Mouse (Mus musculus): ENCODE data around the gene Trhde.

The Trhde gene

GRCm38 (mm10) chr10:114802161-114802651, at the start of gene Trhde:
Trhde (minus strand) TSS chr10:114802307.
- under 1% methylated on average over 30 of the region's 30 CpGs for WGBS

GRCm38 (mm10) chr10:114841966-114842365, 39.9 kb upstream of the Trhde start:
- 79% methylated on average over 12 of the region's 12 CpGs for WGBS

- WGBS = 37% methylated on average over 5 of the region's 5 CpGs
Measured at GRCm38 (mm10) chr10:114841440-114841839, 39.3 kb upstream of the Trhde start.

DNA sequence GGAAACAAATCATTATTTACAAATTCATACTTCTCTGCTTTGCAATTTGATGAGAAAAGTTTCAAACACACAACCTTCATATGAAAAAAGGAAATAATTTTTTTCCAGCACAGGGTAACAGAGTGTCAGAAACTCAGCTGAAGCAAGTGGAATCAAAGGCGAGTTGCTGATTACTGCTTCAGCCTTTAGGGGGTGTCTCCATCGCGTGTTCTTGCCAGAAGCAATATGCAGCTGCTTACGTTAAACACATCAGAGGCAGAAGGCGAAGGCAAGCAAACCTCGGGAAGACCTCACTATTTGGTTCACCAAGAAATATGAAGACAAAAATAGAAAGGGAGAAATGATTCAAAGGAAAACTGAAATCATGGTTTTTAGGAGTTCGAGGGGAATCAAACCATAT, 29.2 kb upstream of the Trhde start:
- 45% methylated on average over 7 of the region's 7 CpGs for WGBS

DNA sequence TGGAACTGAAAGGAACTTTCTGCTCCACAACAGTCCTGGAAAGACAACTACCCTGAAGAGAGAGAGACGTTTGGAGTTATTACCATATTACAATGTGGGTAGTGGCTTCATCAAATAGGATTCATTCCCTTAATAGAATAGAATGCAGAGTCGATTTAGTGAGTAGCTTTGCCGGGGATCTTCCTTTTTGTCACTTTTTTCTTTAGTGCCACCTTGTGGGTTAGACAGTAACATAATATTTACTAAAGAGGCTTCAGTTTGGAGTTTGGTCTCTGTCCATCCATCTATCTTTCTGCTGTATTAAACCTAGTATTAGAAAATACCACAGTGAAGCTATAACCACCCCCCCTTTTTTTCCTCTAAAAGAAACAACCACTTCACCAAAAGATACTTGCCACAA, 6.7 kb upstream of the Trhde start:
- WGBS = 24% methylated on average over 3 of the region's 3 CpGs

DNA sequence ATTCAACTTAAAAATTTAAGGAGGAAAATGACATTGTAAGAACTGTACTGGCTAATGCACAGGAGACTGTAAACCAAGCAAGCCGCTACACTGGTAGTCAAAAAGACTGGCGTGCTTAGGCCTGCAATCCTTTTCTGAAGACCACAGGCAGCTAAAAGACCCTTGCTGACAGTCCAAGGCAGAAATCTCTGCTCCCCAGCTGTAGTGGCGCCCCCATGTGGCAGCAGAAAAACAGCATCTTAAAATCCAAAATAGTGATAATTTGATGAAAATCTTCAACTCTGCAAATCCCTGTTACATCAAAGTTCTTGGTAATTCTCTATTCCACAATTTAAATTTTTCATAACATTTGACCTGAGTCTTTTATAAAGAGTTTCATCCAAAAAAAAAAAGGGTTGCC, 3.8 kb upstream of the Trhde start:
- 48% methylated on average over 3 of the region's 3 CpGs for WGBS

- WGBS = under 1% methylated on average over 66 of the region's 66 CpGs
Measured at GRCm38 (mm10) chr10:114801457-114802160, 498 bp downstream of the Trhde start.

DNA sequence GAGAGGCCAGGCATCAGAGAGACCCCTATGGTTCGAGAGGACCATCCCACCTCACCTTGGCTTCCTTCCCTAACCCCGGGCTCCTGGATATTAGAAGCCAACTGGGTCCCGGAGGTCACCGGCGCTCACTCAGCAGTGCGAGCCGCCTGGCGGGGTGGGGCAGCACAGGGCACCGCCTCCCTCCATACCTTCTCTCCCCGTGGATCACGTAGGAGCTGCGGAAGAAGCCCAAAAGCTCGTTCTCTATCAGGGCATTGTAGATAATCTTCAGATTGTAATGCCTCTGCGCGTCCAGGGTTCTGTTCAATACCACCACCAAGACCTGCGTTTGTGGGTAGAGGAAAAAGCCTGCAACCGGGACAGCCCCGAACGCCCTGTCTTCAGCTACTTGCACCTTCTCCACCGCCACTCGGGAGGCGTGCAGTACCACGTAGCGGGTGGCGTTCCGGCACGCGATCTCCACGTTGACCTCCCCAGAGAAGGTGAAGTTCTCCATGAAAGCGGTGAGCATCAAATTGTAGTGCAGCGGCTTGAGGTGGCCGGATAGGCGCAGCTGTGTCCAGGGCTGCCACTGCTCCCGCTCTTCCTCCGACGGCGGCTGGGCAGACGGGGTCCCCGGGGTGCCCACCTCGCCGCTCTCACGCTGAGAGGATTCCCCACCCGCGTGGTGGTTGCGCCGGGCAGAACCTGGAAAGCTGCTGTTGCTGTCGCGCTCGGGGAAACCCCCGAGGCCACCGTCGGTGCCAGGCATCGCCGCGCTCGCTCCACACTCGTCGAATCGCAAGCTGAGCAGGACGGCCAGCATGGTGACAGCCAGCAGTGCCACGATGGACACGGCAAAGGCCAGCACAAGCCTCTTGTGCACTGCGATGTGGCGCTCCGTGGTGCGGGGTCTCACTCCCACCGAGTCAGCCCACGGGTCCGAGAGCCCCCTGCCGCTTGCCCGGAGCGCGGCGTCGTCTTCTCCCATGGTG, 1.5 kb downstream of the Trhde start:
- WGBS = 4% methylated on average over 71 of the region's 75 CpGs

DNA sequence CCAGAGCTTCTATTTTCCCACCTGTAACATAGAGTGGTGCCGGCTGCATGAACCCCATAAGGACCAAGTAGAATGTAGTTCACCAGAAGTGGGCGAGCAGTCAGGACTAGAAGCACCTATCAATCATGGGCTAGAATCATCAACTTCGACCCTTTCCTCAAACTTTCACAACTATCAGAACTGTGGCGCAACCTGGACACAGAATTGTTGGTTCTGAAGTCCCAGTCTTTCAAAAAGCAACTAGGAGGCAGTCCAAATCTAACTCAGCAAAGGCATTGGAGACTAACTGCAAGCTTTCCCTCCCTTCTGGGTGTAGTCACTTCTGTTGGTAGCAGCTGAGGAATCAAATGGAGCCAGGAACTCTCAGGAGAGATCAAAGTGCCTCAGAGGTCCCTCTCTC, 2.6 kb downstream of the Trhde start:
- 73% methylated on average over 4 of the region's 4 CpGs for WGBS

DNA sequence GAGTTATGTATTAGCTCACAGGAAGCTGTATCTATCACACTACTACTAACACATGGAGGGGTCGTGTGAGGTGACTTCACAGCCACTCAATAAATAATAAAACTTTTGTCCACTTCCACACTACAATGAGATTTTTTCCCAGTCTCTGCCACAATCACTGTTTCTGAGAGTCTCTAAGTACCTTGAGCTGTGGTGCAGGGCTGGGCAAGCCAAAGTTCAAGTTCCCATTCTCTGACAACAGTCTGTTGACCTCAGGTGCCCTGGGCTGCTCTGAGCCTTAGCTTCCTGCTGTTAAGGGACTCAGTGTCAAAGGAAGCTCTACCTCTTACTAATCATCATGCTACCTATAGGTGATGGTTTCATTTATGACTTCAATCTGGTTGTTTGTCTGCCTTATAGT, 3.3 kb downstream of the Trhde start:
- whole genome bisulfite sequencing = 59% methylated on average over 1 of the region's 1 CpGs

DNA sequence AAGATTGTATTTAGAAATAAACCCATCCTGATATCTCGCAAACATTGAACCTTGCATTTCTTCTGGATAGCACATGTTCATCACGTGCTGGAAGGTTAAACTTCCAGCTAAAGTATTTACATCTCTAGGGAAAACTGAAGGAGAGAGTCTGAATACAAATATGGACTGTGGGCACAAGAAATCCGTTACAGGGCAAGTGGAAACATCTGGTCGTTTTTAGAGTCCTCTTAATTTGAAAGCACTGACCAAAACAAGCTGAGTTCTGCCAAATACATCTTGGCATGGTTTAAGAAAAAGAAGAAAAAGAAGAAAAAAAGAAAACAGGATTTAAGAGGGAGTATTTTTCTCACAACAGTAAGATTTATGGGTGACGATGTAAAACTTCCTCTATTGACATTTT, 3.9 kb downstream of the Trhde start:
- WGBS = 40% methylated on average over 5 of the region's 5 CpGs

- 84% methylated on average over 1 of the region's 1 CpGs for WGBS
Measured at GRCm38 (mm10) chr10:114797664-114798063, 4.4 kb downstream of the Trhde start.

- 57% methylated on average over 5 of the region's 5 CpGs for whole genome bisulfite sequencing
Measured at GRCm38 (mm10) chr10:114796872-114797271, 5.2 kb downstream of the Trhde start.

DNA sequence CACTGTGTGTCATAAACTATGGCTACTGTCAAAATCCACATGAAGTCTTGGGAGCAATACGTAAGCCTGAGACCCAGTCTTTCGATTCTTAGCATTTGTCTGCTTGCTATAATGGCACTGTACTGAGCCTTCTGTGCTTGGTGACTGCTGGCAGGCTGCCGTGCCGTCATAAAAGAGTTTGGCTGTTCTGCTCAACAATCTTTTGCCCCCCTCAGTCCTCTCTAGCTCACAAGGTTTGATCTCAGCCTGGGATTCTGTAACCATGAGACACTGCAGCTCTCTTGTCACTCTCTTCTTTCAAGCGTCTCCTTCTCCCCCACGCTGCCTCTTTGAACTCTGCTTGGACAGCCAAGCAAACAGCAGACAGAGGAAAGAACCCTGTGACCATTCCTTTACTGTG, 7.9 kb downstream of the Trhde start:
- 50% methylated on average over 6 of the region's 6 CpGs for WGBS

GRCm38 (mm10) chr10:114765914-114766313, 36.2 kb downstream of the Trhde start:
- 80% methylated on average over 4 of the region's 4 CpGs for WGBS

- WGBS = 92% methylated on average over 7 of the region's 7 CpGs
Measured at GRCm38 (mm10) chr10:114762125-114762524, 40.0 kb downstream of the Trhde start.

DNA sequence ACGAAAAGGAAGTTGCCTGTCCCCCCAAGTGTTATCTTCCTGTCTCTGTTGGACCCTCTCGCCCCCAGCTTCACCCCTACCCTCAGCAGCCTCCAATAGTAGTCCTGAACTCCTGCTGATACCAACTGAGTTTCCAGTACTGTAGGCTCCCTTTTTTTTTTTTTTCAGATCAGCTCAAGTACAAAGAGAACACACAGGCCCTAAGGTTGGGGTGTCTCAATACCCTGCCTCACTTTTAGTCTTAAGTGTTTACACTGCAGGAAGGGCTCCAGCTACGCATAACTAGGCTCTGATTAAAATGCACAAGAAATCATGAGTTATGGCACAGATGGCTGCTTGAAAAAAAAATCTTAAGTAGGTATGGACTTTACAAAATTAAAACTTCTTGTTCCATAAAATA, 42.9 kb downstream of the Trhde start:
- WGBS = 47% methylated on average over 3 of the region's 3 CpGs

DNA sequence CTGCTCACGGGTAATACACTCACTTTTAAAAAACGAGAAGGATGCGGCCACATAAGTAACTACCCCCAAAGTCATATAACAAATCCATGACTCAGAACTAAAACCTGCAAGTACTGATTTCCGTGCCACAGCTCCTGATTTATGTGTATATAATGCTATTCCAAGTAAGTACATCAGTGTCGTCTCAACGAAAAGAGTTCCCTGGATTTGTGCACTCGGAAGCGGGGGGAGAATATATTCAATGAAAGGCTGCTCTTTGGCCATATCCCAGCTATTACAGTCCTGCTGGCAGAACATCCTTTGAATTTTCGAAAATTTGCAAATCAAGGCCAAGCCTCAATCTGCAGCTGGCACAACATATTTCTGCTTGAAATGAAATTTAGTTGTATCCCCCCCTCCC, 43.5 kb downstream of the Trhde start:
- 42% methylated on average over 9 of the region's 9 CpGs for WGBS

GRCm38 (mm10) chr10:114742755-114743705, 59.1 kb downstream of the Trhde start:
- 70% methylated on average over 15 of the region's 15 CpGs for WGBS

DNA sequence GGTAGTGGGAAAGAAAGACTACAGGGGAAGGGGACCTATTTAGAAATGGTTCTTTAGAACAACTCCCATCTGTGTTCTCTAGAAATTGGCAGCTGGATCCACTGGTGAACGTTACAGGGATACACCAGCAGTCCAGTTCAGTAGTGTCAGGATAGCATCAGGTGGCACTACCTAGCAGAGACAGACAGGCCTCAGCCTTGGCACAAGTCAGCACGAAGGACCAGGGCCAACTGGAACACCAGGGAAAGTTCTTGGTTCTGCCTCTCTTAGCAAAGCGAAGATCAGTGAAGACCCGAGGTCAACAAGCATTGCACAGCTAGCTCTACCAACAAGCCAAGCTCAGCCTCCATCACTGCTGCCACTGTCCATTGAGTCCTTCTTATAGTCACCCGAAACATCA, 62.2 kb downstream of the Trhde start:
- 88% methylated on average over 5 of the region's 5 CpGs for WGBS

DNA sequence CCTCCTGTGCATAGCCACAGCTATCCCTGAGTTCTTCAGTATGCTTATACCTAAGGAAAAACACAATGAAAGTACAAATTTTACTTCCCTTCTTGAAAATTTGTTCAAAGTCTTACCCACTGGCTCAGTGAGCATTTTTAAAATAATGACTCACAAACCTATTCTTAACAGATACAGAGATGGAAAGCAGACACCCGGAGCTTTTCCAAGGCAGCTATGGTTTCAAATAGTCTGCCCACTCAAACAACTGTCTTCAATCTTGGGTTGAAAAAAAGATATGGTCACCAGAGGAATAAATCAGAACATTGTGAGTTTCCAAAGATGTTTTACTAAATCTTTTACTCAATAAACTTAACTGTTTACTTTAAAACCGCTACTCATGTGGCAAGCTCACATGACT, 64.5 kb downstream of the Trhde start:
- 55% methylated on average over 2 of the region's 2 CpGs for WGBS

DNA sequence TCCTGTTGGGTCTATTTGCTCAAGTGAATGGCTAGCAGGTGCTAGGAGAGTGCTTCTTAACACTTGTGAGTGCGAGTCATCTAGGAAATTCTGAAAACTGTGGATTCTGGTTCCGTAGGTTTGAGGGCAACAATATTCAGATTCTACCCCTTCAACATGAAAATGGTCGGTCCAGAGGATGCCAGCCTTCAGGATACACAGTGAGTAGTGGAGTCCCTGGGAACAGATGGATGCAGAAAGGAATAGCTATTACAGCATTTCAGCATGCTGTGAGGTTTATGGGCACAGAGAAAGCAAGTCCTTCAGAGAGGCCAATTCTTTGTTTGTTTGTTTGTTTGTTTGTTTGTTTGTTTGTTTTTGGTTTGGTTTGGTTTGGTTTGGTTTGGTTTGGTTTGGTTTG, 65.7 kb downstream of the Trhde start:
- WGBS = 74% methylated on average over 3 of the region's 3 CpGs
